Mouse (Mus musculus) ovary, postnatal 36 days (tissue): ENCODE measurements around the gene Tars.

Source experiments
- DNase-seq: peaks from one replicate; pipeline ENCODE4 v3.0.0; 2022; ENCODE audit warnings: low spot score, mixed read lengths

The Tars gene

GRCm38 (mm10) chr15:11399356-11400067, at the start of gene Tars:
TSS of gene Tars (minus strand) at chr15:11399665.
- peak; percentile 94 for DNase-seq

- no peak for DNase-seq
Observed at GRCm38 (mm10) chr15:11437361-11437760, 37.9 kb upstream of the Tars start.

DNA sequence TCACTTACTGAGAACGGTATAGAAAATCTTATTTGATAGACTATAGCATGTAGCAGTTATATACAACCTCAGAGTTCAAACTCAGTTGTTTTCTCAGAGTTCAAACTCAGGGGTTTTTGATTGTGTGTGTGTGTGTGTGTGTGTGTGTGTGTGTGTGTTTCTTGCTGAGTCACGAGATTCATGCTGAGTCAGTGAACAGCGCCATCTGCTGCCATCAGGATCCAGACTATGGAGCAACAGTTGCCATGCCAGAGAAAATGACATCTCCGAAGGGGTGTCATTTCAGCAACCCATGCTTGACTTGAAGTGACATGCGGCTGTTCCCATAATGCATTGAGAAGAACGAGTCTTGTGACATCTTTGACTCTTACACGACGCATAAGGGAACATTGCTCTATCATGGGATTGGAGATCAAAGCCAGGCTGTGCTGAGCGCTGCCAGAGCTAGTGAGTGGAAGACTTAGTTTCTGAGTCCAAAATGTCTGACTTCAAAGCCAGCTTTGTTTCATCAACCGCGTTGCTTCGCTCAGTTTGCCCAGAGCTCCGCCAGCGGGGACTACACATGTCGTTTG, 37.3 kb upstream of the Tars start:
- peak; percentile 6 for DNase-seq

DNA sequence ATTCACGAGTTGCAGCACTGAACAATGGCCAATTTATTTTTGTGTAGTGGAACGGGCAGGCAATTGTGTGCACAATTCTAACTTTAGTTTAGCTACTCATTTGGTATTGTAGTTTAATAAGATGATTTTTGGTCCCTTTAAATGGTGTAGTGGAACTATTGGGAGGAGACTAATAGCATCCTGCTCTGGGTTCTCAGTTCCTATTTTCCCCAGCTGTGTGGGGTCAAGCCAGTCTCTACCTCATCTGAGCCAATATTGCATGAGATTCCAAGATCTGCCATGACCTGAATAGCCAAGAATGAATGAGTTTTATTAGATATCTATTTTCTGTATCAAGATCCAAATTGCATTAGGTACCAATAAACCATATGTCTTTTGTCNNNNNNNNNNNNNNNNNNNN, 27.4 kb upstream of the Tars start:
- no peak for DNase-seq

GRCm38 (mm10) chr15:11413484-11413883, 14.0 kb upstream of the Tars start:
- no peak for DNase-seq

GRCm38 (mm10) chr15:11412542-11412941, 13.1 kb upstream of the Tars start:
- DNase-seq: no peak

DNA sequence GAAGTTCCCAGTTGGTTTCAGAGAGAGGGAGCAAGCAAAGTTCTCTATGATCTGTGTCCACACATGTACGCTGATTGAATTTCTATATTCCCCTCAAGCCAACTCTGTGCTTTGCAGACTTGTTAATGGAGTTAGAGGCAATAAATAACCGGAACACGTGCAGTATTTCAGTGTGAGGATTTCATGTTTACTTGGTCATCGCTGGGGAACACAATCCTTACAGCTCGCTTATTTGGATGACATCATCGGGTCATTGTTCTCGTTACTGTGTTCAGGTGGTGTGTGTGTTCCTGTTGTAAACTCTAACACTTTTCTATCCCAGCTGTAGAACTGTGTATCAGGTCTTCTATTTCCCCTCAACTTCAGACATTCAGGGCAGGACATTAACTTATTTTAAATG, 12.4 kb upstream of the Tars start:
- DNase-seq: no peak

DNA sequence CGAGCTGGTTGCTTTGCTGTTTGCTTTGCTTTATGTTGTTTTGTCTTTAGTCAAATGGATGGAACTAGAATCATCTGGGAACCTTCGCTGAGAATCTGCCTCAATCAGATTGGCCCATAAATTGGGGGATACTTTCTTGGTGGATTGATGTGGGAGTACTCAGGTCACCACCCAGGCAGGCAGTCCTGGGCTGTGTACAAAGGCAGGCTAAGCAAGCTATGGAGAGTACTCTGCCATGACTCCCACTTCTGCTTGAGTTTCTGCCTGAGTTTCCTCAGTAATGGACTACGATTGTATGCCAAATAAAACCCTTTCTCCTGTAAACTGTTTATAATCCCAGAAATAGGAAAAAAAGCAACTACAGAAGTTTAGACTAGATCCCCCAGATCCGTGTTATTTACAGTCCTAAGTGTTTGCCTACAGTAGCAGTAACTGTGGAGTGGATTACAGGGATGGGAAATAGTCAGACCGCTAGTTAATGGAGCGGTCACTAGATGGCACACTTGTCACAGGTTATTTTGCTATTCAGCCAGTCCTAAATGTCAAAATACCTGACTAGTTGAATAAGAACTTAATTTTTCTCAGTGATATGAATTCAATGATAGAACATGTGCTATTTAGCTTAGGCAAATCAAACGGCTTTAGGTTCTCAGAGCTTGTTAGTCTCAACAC, 8.8 kb upstream of the Tars start:
- no peak for DNase-seq

DNA sequence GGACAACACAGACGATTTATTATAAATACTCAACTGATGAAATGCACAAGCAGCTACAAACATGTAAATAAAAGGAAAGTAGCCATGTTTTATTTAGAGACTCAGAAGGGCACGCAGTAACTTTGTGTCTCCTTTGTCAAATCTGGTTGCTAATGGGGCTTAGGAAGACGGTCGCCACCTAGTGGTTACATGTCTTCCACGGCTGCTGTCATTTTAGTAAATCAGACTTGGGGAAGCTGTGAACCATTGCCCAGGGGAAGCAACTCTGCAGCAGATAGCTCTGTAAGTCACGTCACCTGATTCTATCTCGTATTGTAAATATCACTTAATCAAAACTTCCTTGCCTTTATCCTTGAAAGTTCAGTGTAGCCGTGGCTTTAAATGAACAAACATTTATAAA, 7.9 kb upstream of the Tars start:
- DNase-seq: peak; percentile 25

DNA sequence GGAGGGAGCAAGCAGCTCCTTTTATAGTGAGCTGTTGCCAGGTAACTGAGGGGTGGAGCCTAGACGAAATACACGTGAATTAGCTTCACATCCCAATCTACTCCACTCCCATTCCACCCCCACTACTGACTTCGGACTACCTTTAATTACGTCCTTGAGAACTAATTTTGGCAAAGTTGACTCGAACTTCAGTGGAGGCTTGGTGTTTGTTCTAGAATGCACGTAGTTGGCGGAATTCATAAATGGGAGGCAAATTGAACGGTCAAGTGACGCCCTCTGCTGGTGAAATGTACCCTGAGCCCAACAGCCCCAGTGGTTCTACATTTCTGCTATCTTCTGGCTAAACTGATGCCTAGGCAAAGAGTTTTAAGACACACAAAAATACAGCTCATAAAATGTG, 7.3 kb upstream of the Tars start:
- DNase-seq: peak; percentile 24

- DNase-seq: no peak
Observed at GRCm38 (mm10) chr15:11398676-11399350, 652 bp downstream of the Tars start.

DNA sequence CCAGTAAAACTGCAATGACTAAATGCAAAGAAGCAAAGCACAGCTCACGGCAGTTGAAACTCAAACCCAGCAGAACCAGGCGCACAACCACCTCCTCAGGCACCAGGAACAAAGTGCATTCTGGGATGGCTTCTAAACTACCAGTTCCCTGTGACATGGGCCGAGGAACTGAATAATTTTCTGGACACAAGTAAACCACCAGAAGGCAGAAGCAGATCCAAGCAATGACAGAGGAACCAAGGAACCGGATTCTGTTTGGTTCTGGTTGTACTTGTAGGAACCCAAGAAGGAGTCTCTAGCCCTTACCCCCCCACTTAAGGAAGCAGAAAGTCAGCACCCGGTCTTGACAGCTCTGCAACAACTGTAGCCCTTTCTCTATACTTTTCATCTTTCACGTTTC, 3.0 kb downstream of the Tars start:
- DNase-seq: no peak

DNA sequence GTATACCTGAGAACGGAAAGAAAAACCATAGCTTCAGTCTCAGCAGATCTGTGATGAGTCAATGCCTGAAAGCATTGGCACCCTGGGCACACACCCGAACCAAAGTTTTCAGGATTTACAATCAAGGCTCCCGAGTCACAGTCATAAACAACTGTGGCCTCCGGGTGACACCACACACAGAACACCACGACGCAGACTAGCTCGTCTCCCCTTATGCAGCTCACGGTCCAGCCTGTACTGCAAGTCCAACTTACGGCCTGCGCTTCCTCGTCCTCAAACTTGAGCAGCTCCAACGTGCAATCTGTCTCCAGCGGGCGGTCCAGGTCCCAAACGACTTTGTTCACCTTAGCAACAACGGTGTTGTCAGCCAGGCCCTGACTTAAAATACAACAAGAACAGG, 6.6 kb downstream of the Tars start:
- DNase-seq: no peak

- DNase-seq: no peak
Observed at GRCm38 (mm10) chr15:11383796-11384195, 15.7 kb downstream of the Tars start.

GRCm38 (mm10) chr15:11382585-11382984, 16.9 kb downstream of the Tars start:
- no peak for DNase-seq

DNA sequence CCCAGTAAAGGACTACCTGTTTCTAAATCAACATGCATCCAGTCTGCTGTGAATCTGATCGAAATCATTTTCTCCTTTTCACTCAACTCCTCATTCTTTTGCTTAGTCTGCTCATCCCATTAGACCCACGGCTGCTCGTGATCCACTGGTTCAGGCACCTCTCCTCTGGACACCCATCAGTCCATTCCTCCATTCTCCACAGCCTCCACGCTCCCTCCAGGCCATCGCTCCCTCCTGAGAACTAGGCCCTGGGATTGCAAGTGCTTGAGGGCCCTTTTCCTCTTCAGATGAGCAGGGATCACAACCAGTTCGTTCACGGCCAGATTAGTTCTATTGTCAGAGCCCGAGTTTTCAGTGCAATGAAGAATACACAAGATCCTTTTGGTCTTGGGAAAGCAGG, 18.8 kb downstream of the Tars start:
- DNase-seq: no peak

DNA sequence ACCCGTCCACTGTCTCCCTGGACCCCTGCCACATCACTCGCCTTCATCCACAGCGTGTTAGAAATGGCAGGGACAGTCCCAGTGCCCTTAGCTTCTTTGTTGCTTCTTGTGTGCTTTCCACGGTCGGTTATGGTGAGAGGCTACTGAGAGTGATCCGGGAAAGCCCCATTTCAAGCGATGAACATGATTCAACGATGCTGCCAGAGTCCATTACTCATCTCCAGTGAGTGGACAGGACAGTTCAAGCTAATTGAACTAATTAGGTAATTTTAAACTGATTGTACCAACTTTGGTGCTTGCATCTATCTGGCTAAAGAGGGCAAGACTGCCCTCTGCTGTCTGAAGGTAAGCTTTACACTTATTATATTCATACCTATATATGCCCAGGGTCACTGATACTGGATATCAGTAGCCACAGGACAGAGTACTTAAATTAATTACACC, 19.4 kb downstream of the Tars start:
- DNase-seq: no peak

- no peak for DNase-seq
Observed at GRCm38 (mm10) chr15:11379431-11380086, 19.9 kb downstream of the Tars start.

DNA sequence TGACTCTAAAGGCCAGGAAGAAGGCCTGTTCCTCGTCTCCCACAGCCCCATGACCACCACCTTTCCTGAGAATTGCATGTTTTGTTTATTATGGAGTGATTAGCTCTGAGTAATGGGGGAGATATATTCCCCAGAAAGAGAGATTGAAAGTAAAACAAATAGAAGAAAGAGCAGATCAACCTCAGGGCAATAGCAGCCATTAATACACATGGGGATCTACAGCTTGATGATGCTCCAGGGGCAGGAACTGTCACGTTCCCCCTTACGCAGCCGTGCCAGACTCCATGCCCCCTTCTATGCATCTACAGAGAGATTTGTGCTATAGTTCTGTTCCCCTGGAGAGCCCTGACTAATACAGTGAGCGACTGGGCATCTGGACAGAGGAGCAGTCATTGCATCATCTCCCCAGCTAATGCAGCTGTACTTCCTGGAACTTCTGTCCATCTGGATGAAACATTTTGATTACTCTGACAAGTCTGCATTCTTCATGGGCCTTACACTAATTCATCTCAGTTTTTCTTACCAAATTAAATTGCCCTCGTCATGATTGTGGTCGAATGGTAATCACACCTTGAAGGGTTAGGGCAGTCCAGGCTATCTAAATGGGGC, 28.9 kb downstream of the Tars start:
- DNase-seq: no peak

DNA sequence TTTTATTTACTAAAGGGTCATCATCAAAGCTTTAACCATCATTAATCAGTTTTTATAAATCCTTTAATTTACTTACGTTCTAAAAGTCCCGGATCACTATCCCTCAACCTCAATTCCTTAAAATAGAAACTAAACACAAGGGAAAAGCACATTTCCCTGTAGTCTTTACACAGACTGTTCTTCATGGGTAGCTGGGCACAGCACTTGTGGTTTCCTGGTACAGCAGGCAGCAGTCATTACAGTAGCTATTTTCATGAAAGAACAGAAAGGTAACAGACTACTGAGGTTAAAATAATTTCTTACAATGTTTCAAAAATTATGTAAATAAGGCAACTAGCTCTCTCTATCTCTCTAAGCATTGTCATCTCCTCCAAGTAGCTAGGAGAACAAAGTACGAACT, 29.9 kb downstream of the Tars start:
- DNase-seq: no peak

DNA sequence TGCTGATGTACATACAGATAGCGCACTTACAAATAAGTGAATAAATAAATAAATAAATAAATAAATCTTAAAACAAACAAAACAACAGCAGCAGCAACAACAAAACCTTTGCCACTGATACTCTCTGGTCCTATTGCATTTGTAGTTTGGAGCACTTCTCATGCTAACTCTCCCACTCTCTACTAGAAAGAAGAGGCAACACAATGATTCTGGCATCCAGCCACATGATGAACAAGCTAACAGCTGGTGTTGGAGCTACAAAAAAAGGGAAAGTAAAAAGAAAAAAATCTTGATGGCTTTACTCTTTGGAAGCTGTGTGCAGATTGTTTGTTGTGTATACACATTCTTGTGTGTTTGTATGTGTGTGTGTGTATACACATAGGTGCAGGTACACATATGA, 34.7 kb downstream of the Tars start:
- no peak for DNase-seq

GRCm38 (mm10) chr15:11364112-11364511, 35.4 kb downstream of the Tars start:
- no peak for DNase-seq
